In the genomic region with DNA sequence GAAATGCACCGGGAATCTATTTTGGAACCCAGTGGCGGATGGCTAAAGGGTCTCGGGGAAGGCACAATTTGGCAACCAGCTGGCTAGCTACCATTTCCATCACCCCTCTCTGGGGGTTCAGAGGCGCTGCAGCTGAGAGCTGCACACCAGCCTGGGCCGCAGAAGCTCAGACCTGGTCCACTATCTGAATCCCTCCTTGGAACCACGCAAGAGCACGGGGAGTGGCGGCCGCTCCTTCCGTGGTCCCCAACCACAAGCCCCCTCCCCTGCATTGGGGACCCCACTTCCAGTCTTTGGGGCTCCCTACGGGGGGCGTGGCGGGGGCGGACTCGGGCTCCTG, we compare ENCODE assay signal across 7 mouse cellular contexts. TPM values are rescaled to one million over a fixed set of nuclear protein-coding genes. Genes with fewer than 3 reads are reported as not detected.
DNase-seq lines count a peak whose midpoint lies in the region; ATAC-seq lines count a peak whose summit lies in the region.

No protein-coding gene starts in this region.

- DNase-seq in lung, postnatal 10 days = no peak
- DNase-seq in adrenal gland, postnatal 25 days = no peak
- DNase-seq in layer of hippocampus, adult 9-11 months = no peak

- H3K27ac ChIP-seq in lung, embryonic 15.5 days = no peak overlapping the region
- H3K27ac ChIP-seq in forebrain, embryonic 13.5 days = peak overlapping the region; percentile 75
- no peak overlapping the region for H3K27ac ChIP-seq in limb, embryonic 13.5 days
- H3K27ac ChIP-seq in stomach, embryonic 14.5 days (ENCODE audit: low read length) = no peak overlapping the region

- peak overlapping the region; percentile 96 for H3K4me2 ChIP-seq in lung, embryonic 15.5 days
- peak overlapping the region; percentile 78 for H3K4me2 ChIP-seq in forebrain, embryonic 13.5 days
- peak overlapping the region; percentile 99 for H3K4me2 ChIP-seq in limb, embryonic 13.5 days (replicated peaks)
- H3K4me2 ChIP-seq in stomach, embryonic 14.5 days (replicated peaks; ENCODE audit: low read depth, low read length) = peak overlapping the region; percentile 95

- ATAC-seq in lung, embryonic 15.5 days (ENCODE audit: borderline replicate concordance, extremely low read depth, low FRiP score, low TSS enrichment) = peak; percentile 15; the same call in 1 of the 2 replicates
- no peak; the same call in 1 of the 2 replicates for ATAC-seq in forebrain, embryonic 13.5 days
- peak; percentile 46 for ATAC-seq in limb, embryonic 13.5 days (ENCODE audit: low FRiP score, low read depth)
- no peak for ATAC-seq in stomach, embryonic 14.5 days (ENCODE audit: insufficient number of reproducible peaks, insufficient read depth, low FRiP score, low read depth)

- no peaks in the 10 kb centered on the region for H3K9me3 ChIP-seq in lung, embryonic 15.5 days
- no peaks in the 10 kb centered on the region for H3K9me3 ChIP-seq in forebrain, embryonic 13.5 days (replicated peaks)
- no peaks in the 10 kb centered on the region for H3K9me3 ChIP-seq in limb, embryonic 13.5 days
- no peaks in the 10 kb centered on the region for H3K9me3 ChIP-seq in stomach, embryonic 14.5 days (ENCODE audit: control insufficient read depth, low read depth, low read length)

- peaks cover 69% of the 10 kb centered on the region for H3K27me3 ChIP-seq in lung, embryonic 15.5 days
- H3K27me3 ChIP-seq in forebrain, embryonic 13.5 days = peaks cover 31% of the 10 kb centered on the region
- H3K27me3 ChIP-seq in limb, embryonic 13.5 days = peaks cover 86% of the 10 kb centered on the region
- peaks cover 30% of the 10 kb centered on the region for H3K27me3 ChIP-seq in stomach, embryonic 14.5 days (ENCODE audit: control insufficient read depth, insufficient read depth, low read length)

- peak overlapping the region; percentile 53 for H3K4me3 ChIP-seq in lung, embryonic 15.5 days
- peak overlapping the region; percentile 77 for H3K4me3 ChIP-seq in forebrain, embryonic 13.5 days
- H3K4me3 ChIP-seq in limb, embryonic 13.5 days = peak overlapping the region; percentile 63
- peak overlapping the region; percentile 56 for H3K4me3 ChIP-seq in stomach, embryonic 14.5 days (ENCODE audit: low read depth, low read length)

- H3K4me1 ChIP-seq in lung, embryonic 15.5 days = peaks cover 18% of the 10 kb centered on the region
- H3K4me1 ChIP-seq in forebrain, embryonic 13.5 days = peaks cover 8% of the 10 kb centered on the region
- H3K4me1 ChIP-seq in limb, embryonic 13.5 days = peaks cover 15% of the 10 kb centered on the region
- peaks cover 4% of the 10 kb centered on the region for H3K4me1 ChIP-seq in stomach, embryonic 14.5 days (ENCODE audit: control insufficient read depth, insufficient read depth, low read length)

- peak overlapping the region; percentile 49 for H3K9ac ChIP-seq in lung, embryonic 15.5 days
- H3K9ac ChIP-seq in forebrain, embryonic 13.5 days = peak overlapping the region; percentile 85
- H3K9ac ChIP-seq in limb, embryonic 13.5 days = peak overlapping the region; percentile 68
- H3K9ac ChIP-seq in stomach, embryonic 14.5 days (replicated peaks; ENCODE audit: low read depth, low read length) = peak overlapping the region; percentile 26; the same call in 1 of the 2 replicates

- WGBS in lung, embryonic 15.5 days = 1% methylated on average over 15 of the region's 15 CpGs
- under 1% methylated on average over 15 of the region's 15 CpGs for WGBS in forebrain, embryonic 13.5 days
- 1% methylated on average over 15 of the region's 15 CpGs for WGBS in limb, embryonic 13.5 days
- WGBS in stomach, embryonic 14.5 days = under 1% methylated on average over 15 of the region's 15 CpGs

- H3K36me3 ChIP-seq in lung, embryonic 15.5 days = no peaks in the 10 kb centered on the region
- no peaks in the 10 kb centered on the region for H3K36me3 ChIP-seq in forebrain, embryonic 13.5 days (ENCODE audit: poor library complexity, severe bottlenecking)
- no peaks in the 10 kb centered on the region for H3K36me3 ChIP-seq in limb, embryonic 13.5 days
- H3K36me3 ChIP-seq in stomach, embryonic 14.5 days (ENCODE audit: control insufficient read depth, insufficient read depth, low read length) = no peaks in the 10 kb centered on the region

RNA-seq across cellular contexts. Expression of a gene that starts 1.7 kb away (rescaled TPM):
- polyA plus RNA-seq in lung, embryonic 15.5 days (2015; fragmentation: Nextera tagmentation; extraction: Ambion mirVana) = 6.5 and 6.9 TPM in 2 replicates
- polyA plus RNA-seq in forebrain, embryonic 13.5 days (2015; fragmentation: Nextera tagmentation; extraction: Ambion mirVana) = 38.8 and 46.9 TPM in 2 replicates
- polyA plus RNA-seq in limb, embryonic 13.5 days (2015; fragmentation: Nextera tagmentation; extraction: Ambion mirVana) = 0.38 and 0.42 TPM in 2 replicates
- 2.2 and 2.5 TPM in 2 replicates for polyA plus RNA-seq in stomach, embryonic 14.5 days (2014; fragmentation: Nextera tagmentation; extraction: Ambion mirVana)
- total RNA-seq in adrenal gland, postnatal 25 days (2021) = 1.3 and 2.2 TPM in 2 replicates

Comparison
In these comparisons a context has a peak if more than half of its experiments do, and no peak if none do; other contexts are left out.
1. ATAC-seq: peak in lung, embryonic 15.5 days (single experiment) and limb, embryonic 13.5 days (single experiment); none in forebrain, embryonic 13.5 days (single experiment) and stomach, embryonic 14.5 days (single experiment).
2. H3K9ac ChIP-seq: peak in every context shown above with its lines; median percentile 85 in forebrain, embryonic 13.5 days; 68 in limb, embryonic 13.5 days; 49 in lung, embryonic 15.5 days; 26 in stomach, embryonic 14.5 days.
3. Peak in every context shown above with its lines, with median percentiles within 50 percentile points of each other: H3K4me2 ChIP-seq and H3K4me3 ChIP-seq.